In the genomic region with DNA sequence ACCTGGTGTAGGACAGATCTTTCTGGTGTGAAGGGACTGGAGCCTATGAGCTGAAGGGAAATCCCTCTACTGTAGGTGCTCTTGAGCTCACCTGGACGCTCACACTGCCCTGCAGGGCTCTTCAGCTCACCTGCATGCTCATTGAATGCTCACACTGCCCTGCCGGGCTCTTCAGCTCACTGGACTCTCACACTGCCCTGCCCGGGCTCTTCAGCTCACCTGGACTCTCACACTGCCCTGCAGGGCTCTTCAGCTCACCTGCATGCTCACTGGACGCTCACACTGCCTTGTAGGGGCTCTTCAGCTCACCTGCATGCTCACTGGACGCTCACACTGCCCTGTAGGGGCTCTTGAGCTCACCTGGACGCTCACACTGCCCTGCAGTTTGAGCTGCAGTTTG, we compare ENCODE assay signal across 24 mouse cellular contexts. TPM values are rescaled to one million over a fixed set of nuclear protein-coding genes. Genes with fewer than 3 reads are reported as not detected.
"Had no signal": no experiment of that assay in that cellular context is flagged by ENCODE, and none has a peak within 500 bp of the region (broad histone marks: within the 10 kb centered on the region; RNA-seq: fewer than 3 reads in every experiment).

No protein-coding gene starts in this region.

- H3K36me3 ChIP-seq: hindbrain, embryonic 10.5 days; hindbrain, embryonic 12.5 days had no signal

- H3K4me2 ChIP-seq: heart, embryonic 12.5 days; hindbrain, embryonic 12.5 days; hindbrain, embryonic 14.5 days; limb, embryonic 12.5 days had no signal

- H3K4me1 ChIP-seq: hindbrain, embryonic 12.5 days had no signal

- ATAC-seq: hindbrain, embryonic 16.5 days; inflammation-experienced regulatory T-cells, adult 6 months; intestine, postnatal 0 days had no signal

- H3K9ac ChIP-seq: heart, embryonic 12.5 days; hindbrain, embryonic 12.5 days; hindbrain, embryonic 14.5 days; limb, embryonic 12.5 days had no signal

- H3K4me3 ChIP-seq: gastrocnemius, adult 2 months; heart, embryonic 10.5 days; heart, embryonic 12.5 days; hindbrain, embryonic 10.5 days; hindbrain, embryonic 12.5 days; layer of hippocampus, adult 2 months; left cerebral cortex, adult 2 months; limb, embryonic 10.5 days; limb, embryonic 12.5 days had no signal

- H3K27ac ChIP-seq: gastrocnemius, adult 2 months; heart, embryonic 10.5 days; hindbrain, embryonic 10.5 days; hindbrain, embryonic 12.5 days; hindbrain, embryonic 14.5 days; layer of hippocampus, adult 2 months; left cerebral cortex, adult 2 months; limb, embryonic 10.5 days; limb, embryonic 12.5 days had no signal

- H3K27me3 ChIP-seq: heart, embryonic 12.5 days; hindbrain, embryonic 12.5 days had no signal

- DNase-seq: gastrocnemius, adult 2 months; gastrocnemius, postnatal 10 days; gastrocnemius, postnatal 25 days; heart, adult 18-20 months; heart, postnatal 10 days; heart, postnatal 4 days; kidney, adult 18-20 months; kidney, adult 8-10 months; kidney, postnatal 10 days; kidney, postnatal 25 days; kidney, postnatal 4 days; liver had no signal

- H3K9me3 ChIP-seq: heart, embryonic 10.5 days; heart, embryonic 12.5 days; hindbrain, embryonic 10.5 days; hindbrain, embryonic 12.5 days; limb, embryonic 10.5 days; limb, embryonic 12.5 days had no signal

RNA-seq across cellular contexts. Expression of gene Slc15a1, which starts 44.8 kb away (rescaled TPM):
- polyA plus RNA-seq: heart, embryonic 10.5 days; heart, embryonic 12.5 days; hindbrain, embryonic 14.5 days; limb, embryonic 10.5 days; limb, embryonic 12.5 days had no signal
